In genomic region chr2:6321769-6322375, GRCm38 (mm10) we compare ENCODE assay signal across 8 mouse cellular contexts. TPM values are rescaled to one million over a fixed set of nuclear protein-coding genes. Genes with fewer than 3 reads are reported as not detected.
DNase-seq lines count a peak whose midpoint lies in the region; ATAC-seq and TF ChIP-seq lines count a peak whose summit lies in the region.

No protein-coding gene starts in this region.

- no peaks in the 10 kb centered on the region for H3K27me3 ChIP-seq in liver, adult 2 months (ENCODE audit: control insufficient read depth, insufficient read depth, low read length)
- no peaks in the 10 kb centered on the region for H3K27me3 ChIP-seq in hindbrain, embryonic 10.5 days (ENCODE audit: insufficient read depth, poor library complexity, severe bottlenecking)
- H3K27me3 ChIP-seq in liver, postnatal 0 days (ENCODE audit: insufficient read depth, low read length): no peaks in the 10 kb centered on the region
- no peaks in the 10 kb centered on the region for H3K27me3 ChIP-seq in stomach, postnatal 0 days (ENCODE audit: control insufficient read depth, insufficient read depth, low read length)

- no peak for TF ChIP-seq EP300 in liver, postnatal 0 days (IDR thresholded peaks at IDR 0.05; ENCODE audit: low read depth)
- TF ChIP-seq EP300 in stomach, postnatal 0 days (optimal IDR thresholded peaks at IDR 0.05): no peak

- peak overlapping the region; percentile 79 for H3K9ac ChIP-seq in liver, adult 2 months (ENCODE audit: low read depth, low read length)
- H3K9ac ChIP-seq in liver, postnatal 0 days (replicated peaks): peak overlapping the region; percentile 92
- H3K9ac ChIP-seq in stomach, postnatal 0 days (ENCODE audit: low read length): peak overlapping the region; percentile 92

- peak; percentile 57 for ATAC-seq in liver, postnatal 0 days
- ATAC-seq in stomach, postnatal 0 days (ENCODE audit: low FRiP score, low TSS enrichment): peak; percentile 50

- no peaks in the 10 kb centered on the region for H3K36me3 ChIP-seq in liver, adult 2 months (ENCODE audit: control insufficient read depth, insufficient read depth, low read length)
- no peaks in the 10 kb centered on the region for H3K36me3 ChIP-seq in hindbrain, embryonic 10.5 days
- H3K36me3 ChIP-seq in liver, postnatal 0 days (replicated peaks; ENCODE audit: insufficient read depth, low read length): no peaks in the 10 kb centered on the region
- no peaks in the 10 kb centered on the region for H3K36me3 ChIP-seq in stomach, postnatal 0 days (ENCODE audit: control insufficient read depth, insufficient read depth, low read length)

- peaks cover 10% of the 10 kb centered on the region; the same call in 1 of the 2 replicates for H3K79me2 ChIP-seq in liver, adult 2 months (ENCODE audit: control insufficient read depth, insufficient read depth, low read length)

- H3K9me3 ChIP-seq in hindbrain, embryonic 10.5 days: no peaks in the 10 kb centered on the region
- H3K9me3 ChIP-seq in liver, postnatal 0 days (ENCODE audit: low read length): no peaks in the 10 kb centered on the region
- no peaks in the 10 kb centered on the region for H3K9me3 ChIP-seq in stomach, postnatal 0 days (ENCODE audit: control insufficient read depth, low read length)

- peak; percentile 96 for DNase-seq in liver, adult 2 months (ENCODE audit: extremely low read depth, low read depth, low spot score)
- no peak for DNase-seq in liver
- DNase-seq in c-Kit-positive CD71-positive TER-119-negative erythroid progenitor cells, embryonic 14.5 days (ENCODE audit: low read depth): peak; percentile 19
- DNase-seq in hindbrain, embryonic 10.5 days (ENCODE audit: low spot score): peak; percentile 33
- no peak for DNase-seq in liver, postnatal 0 days
- DNase-seq in stomach, postnatal 0 days (ENCODE audit: low spot score): peak; percentile 50
- no peak for DNase-seq in layer of hippocampus, adult 18-20 months (ENCODE audit: low spot score in 2 of 2)
- DNase-seq in spleen, postnatal 10 days (ENCODE audit: low spot score in 2 of 2): no peak

- H3K27ac ChIP-seq in liver, adult 2 months (replicated peaks; ENCODE audit: insufficient read depth, low read depth, low read length): peak overlapping the region; percentile 88
- H3K27ac ChIP-seq in hindbrain, embryonic 10.5 days: peak overlapping the region; percentile 99
- H3K27ac ChIP-seq in liver, postnatal 0 days (ENCODE audit: low read depth): peak overlapping the region; percentile 98
- peak overlapping the region; percentile 99 for H3K27ac ChIP-seq in stomach, postnatal 0 days (replicated peaks)

- H3K4me1 ChIP-seq in liver, adult 2 months (ENCODE audit: control insufficient read depth, insufficient read depth, low read length): peaks cover 3% of the 10 kb centered on the region
- peaks cover 31% of the 10 kb centered on the region for H3K4me1 ChIP-seq in hindbrain, embryonic 10.5 days (replicated peaks)
- H3K4me1 ChIP-seq in liver, postnatal 0 days (ENCODE audit: insufficient read depth): peaks cover 22% of the 10 kb centered on the region
- H3K4me1 ChIP-seq in stomach, postnatal 0 days (replicated peaks; ENCODE audit: control insufficient read depth, insufficient read depth): no peaks in the 10 kb centered on the region

- TF ChIP-seq POLR2A in liver, adult 2 months (IDR thresholded peaks at IDR 0.05; ENCODE audit: extremely low read depth, insufficient read depth, low read length): no peak

- no peak for TF ChIP-seq CTCF in liver, adult 2 months (IDR thresholded peaks at IDR 0.05; ENCODE audit: low read depth, low read length)
- TF ChIP-seq CTCF in liver, postnatal 0 days (IDR thresholded peaks at IDR 0.05; ENCODE audit: low read depth): no peak
- TF ChIP-seq CTCF in stomach, postnatal 0 days (IDR thresholded peaks at IDR 0.05; ENCODE audit: low read depth): no peak

- WGBS in liver, adult 2 months: 6% methylated on average over 9 of the region's 9 CpGs
- WGBS in hindbrain, embryonic 10.5 days: 8% methylated on average over 9 of the region's 9 CpGs
- WGBS in liver, postnatal 0 days (ENCODE audit: insufficient replicate concordance): 21% methylated on average over 9 of the region's 9 CpGs
- 3% methylated on average over 9 of the region's 9 CpGs for WGBS in stomach, postnatal 0 days

- H3K4me2 ChIP-seq in liver, postnatal 0 days (ENCODE audit: low read depth, low read length): peak overlapping the region; percentile 90
- peak overlapping the region; percentile 62 for H3K4me2 ChIP-seq in stomach, postnatal 0 days (replicated peaks; ENCODE audit: low read depth)

- peak overlapping the region; percentile 70 for H3K4me3 ChIP-seq in liver, adult 2 months (ENCODE audit: insufficient read depth, low read depth, low read length)
- peak overlapping the region; percentile 90 for H3K4me3 ChIP-seq in hindbrain, embryonic 10.5 days
- peak overlapping the region; percentile 96 for H3K4me3 ChIP-seq in liver, postnatal 0 days (ENCODE audit: low read depth, low read length)
- peak overlapping the region; percentile 96 for H3K4me3 ChIP-seq in stomach, postnatal 0 days (ENCODE audit: low read depth, low read length)

RNA-seq across cellular contexts. Expression of gene Usp6nl, which starts 0.6 kb away (rescaled TPM):
- 7.6 and 7.7 TPM in 2 replicates for total RNA-seq in liver, adult 2 months (2014; rRNA removed)
- 7.6 and 7.9 TPM in 2 replicates for polyA plus RNA-seq in liver, adult 2 months (2012; rRNA removed)
- polyA plus RNA-seq in hindbrain, embryonic 10.5 days (2016; fragmentation: Nextera tagmentation; extraction: Ambion mirVana): 9.3 and 11.6 TPM in 2 replicates
- 4.6 and 5.1 TPM in 2 replicates for polyA plus RNA-seq in liver, postnatal 0 days (2015; fragmentation: Nextera tagmentation; extraction: Ambion mirVana)
- polyA plus RNA-seq in stomach, postnatal 0 days (2015; fragmentation: Nextera tagmentation; extraction: Ambion mirVana): 7.4 and 8.9 TPM in 2 replicates
- 10 to 100 TPM; 11.8 to 12.5 TPM for total RNA-seq in layer of hippocampus, adult 18-20 months (2021)

Comparison
In these comparisons a context has a peak if more than half of its experiments do, and no peak if none do; other contexts are left out.
1. DNase-seq: peak in liver, adult 2 months (single experiment), c-Kit-positive CD71-positive TER-119-negative erythroid progenitor cells, embryonic 14.5 days (single experiment), hindbrain, embryonic 10.5 days (single experiment) and stomach, postnatal 0 days (single experiment); none in liver (single experiment), liver, postnatal 0 days (single experiment), layer of hippocampus, adult 18-20 months (0 of 2) and spleen, postnatal 10 days (0 of 2).
2. Peak in every context shown above with its lines, with median percentiles within 50 percentile points of each other: H3K27ac ChIP-seq, H3K4me3 ChIP-seq and H3K9ac ChIP-seq.